ENCODE assay signal across 8 mouse cellular contexts in genomic region chr15:85580483-85580882, GRCm38 (mm10). TPM values are rescaled to one million over a fixed set of nuclear protein-coding genes. Genes with fewer than 3 reads are reported as not detected.
DNase-seq lines count a peak whose midpoint lies in the region; ATAC-seq and TF ChIP-seq lines count a peak whose summit lies in the region.

No protein-coding gene starts in this region.

- 1% methylated on average over 46 of the region's 47 CpGs for WGBS in heart, embryonic 10.5 days
- WGBS in forebrain, embryonic 12.5 days, result under 1% methylated on average over 35 of the region's 47 CpGs
- WGBS in limb, embryonic 14.5 days, result under 1% methylated on average over 38 of the region's 47 CpGs
- 1% methylated on average over 32 of the region's 47 CpGs for WGBS in neural tube, embryonic 11.5 days

- H3K27me3 ChIP-seq in heart, embryonic 10.5 days (ENCODE audit: insufficient read depth, poor library complexity, severe bottlenecking), result peaks cover 99% of the 10 kb centered on the region
- peaks cover 75% of the 10 kb centered on the region for H3K27me3 ChIP-seq in forebrain, embryonic 12.5 days
- H3K27me3 ChIP-seq in limb, embryonic 14.5 days (ENCODE audit: control insufficient read depth, insufficient read depth, low read length), result peaks cover 91% of the 10 kb centered on the region
- peaks cover 70% of the 10 kb centered on the region for H3K27me3 ChIP-seq in neural tube, embryonic 11.5 days (ENCODE audit: control insufficient read depth, insufficient read depth, low read length)

- no peak for TF ChIP-seq POLR2A in limb, embryonic 14.5 days (IDR thresholded peaks at IDR 0.05; ENCODE audit: borderline replicate concordance, extremely low read depth, insufficient read depth, insufficient read length)

- ATAC-seq in forebrain, embryonic 12.5 days (ENCODE audit: low FRiP score), result no peak
- no peak for ATAC-seq in limb, embryonic 14.5 days (ENCODE audit: low FRiP score, low read depth)
- ATAC-seq in neural tube, embryonic 11.5 days (ENCODE audit: insufficient read depth, low FRiP score, low TSS enrichment), result no peak

- H3K27ac ChIP-seq in heart, embryonic 10.5 days, result peak overlapping the region; percentile 36; the same call in 1 of the 2 replicates
- peak overlapping the region; percentile 89 for H3K27ac ChIP-seq in forebrain, embryonic 12.5 days
- H3K27ac ChIP-seq in limb, embryonic 14.5 days (replicated peaks; ENCODE audit: low read depth, low read length), result no peak overlapping the region
- H3K27ac ChIP-seq in neural tube, embryonic 11.5 days (ENCODE audit: low read depth, low read length), result peak overlapping the region; percentile 67

- H3K9ac ChIP-seq in forebrain, embryonic 12.5 days, result peak overlapping the region; percentile 88
- peak overlapping the region; percentile 62 for H3K9ac ChIP-seq in limb, embryonic 14.5 days (ENCODE audit: low read depth, low read length, severe bottlenecking)
- peak overlapping the region; percentile 84 for H3K9ac ChIP-seq in neural tube, embryonic 11.5 days (ENCODE audit: low read length)

- H3K4me1 ChIP-seq in heart, embryonic 10.5 days, result peaks cover 50% of the 10 kb centered on the region
- H3K4me1 ChIP-seq in forebrain, embryonic 12.5 days, result peaks cover 77% of the 10 kb centered on the region
- H3K4me1 ChIP-seq in limb, embryonic 14.5 days (ENCODE audit: control insufficient read depth, insufficient read depth, low read length), result peaks cover 14% of the 10 kb centered on the region
- H3K4me1 ChIP-seq in neural tube, embryonic 11.5 days (ENCODE audit: control insufficient read depth, insufficient read depth, low read length), result peaks cover 25% of the 10 kb centered on the region

- peak overlapping the region; percentile 96 for H3K4me2 ChIP-seq in forebrain, embryonic 12.5 days
- H3K4me2 ChIP-seq in limb, embryonic 14.5 days (replicated peaks; ENCODE audit: low read depth, low read length, severe bottlenecking), result peak overlapping the region; percentile 94
- H3K4me2 ChIP-seq in neural tube, embryonic 11.5 days (ENCODE audit: low read depth), result peak overlapping the region; percentile 91

- H3K9me3 ChIP-seq in heart, embryonic 10.5 days, result no peaks in the 10 kb centered on the region
- H3K9me3 ChIP-seq in forebrain, embryonic 12.5 days, result no peaks in the 10 kb centered on the region
- no peaks in the 10 kb centered on the region for H3K9me3 ChIP-seq in limb, embryonic 14.5 days (ENCODE audit: control insufficient read depth, low read length)
- H3K9me3 ChIP-seq in neural tube, embryonic 11.5 days (ENCODE audit: control insufficient read depth, low read length), result no peaks in the 10 kb centered on the region

- no peaks in the 10 kb centered on the region for H3K36me3 ChIP-seq in heart, embryonic 10.5 days
- no peaks in the 10 kb centered on the region for H3K36me3 ChIP-seq in forebrain, embryonic 12.5 days (replicated peaks)
- H3K36me3 ChIP-seq in limb, embryonic 14.5 days (ENCODE audit: control insufficient read depth, insufficient read depth, low read length), result no peaks in the 10 kb centered on the region
- H3K36me3 ChIP-seq in neural tube, embryonic 11.5 days (ENCODE audit: control insufficient read depth, insufficient read depth, low read length), result no peaks in the 10 kb centered on the region

- no peak for DNase-seq in heart, embryonic 10.5 days (ENCODE audit: low spot score)
- no peak for DNase-seq in heart, postnatal 4 days
- no peak for DNase-seq in limb, embryonic 14.5 days (ENCODE audit: low spot score)
- no peak for DNase-seq in neural tube, embryonic 11.5 days (ENCODE audit: low spot score)
- no peak for DNase-seq in MN1 (ENCODE audit: low spot score)
- DNase-seq in natural killer cell, adult 2 months (ENCODE audit: low spot score in 2 of 2), result no peak
- no peak for DNase-seq in adrenal gland, postnatal 25 days

- peak overlapping the region; percentile 63 for H3K4me3 ChIP-seq in heart, embryonic 10.5 days
- H3K4me3 ChIP-seq in forebrain, embryonic 12.5 days (replicated peaks), result peak overlapping the region; percentile 86
- H3K4me3 ChIP-seq in limb, embryonic 14.5 days (replicated peaks; ENCODE audit: low read length), result peak overlapping the region; percentile 60
- peak overlapping the region; percentile 69 for H3K4me3 ChIP-seq in neural tube, embryonic 11.5 days (ENCODE audit: low read depth, low read length)

RNA-seq across cellular contexts. Expression of gene Wnt7b, which starts 1.8 kb away (rescaled TPM):
- polyA plus RNA-seq in heart, embryonic 10.5 days (2016; fragmentation: Nextera tagmentation; extraction: Ambion mirVana), result 0.97 and 4.3 TPM in 2 replicates
- under 1 TPM; 0.21 to 0.27 TPM for total RNA-seq in heart, postnatal 4 days (2021)
- 111 and 130 TPM in 2 replicates for polyA plus RNA-seq in forebrain, embryonic 12.5 days (2016; fragmentation: Nextera tagmentation; extraction: Ambion mirVana)
- polyA plus RNA-seq in limb, embryonic 14.5 days (2012; rRNA removed), result 22.4 and 24.7 TPM in 2 replicates
- 40.0 and 46.0 TPM in 2 replicates for polyA plus RNA-seq in limb, embryonic 14.5 days (2014; fragmentation: Nextera tagmentation; extraction: Ambion mirVana)
- polyA plus RNA-seq in neural tube, embryonic 11.5 days (2014; fragmentation: Nextera tagmentation; extraction: Ambion mirVana), result 81.7 and 85.1 TPM in 2 replicates
- total RNA-seq in adrenal gland, postnatal 25 days (2021), result 0.55 and 1.2 TPM in 2 replicates
